Mouse (Mus musculus) liver, embryonic 11.5 days (tissue): ENCODE data around the gene Agbl4. TPM values are rescaled to one million over a fixed set of nuclear protein-coding genes. Genes with fewer than 3 reads are reported as not detected.
A peak's percentile ranks its signal among the peaks of the same experiment; 100 is the strongest.

ENCODE experiments used
- ATAC-seq: fragments of 200-750 bp; cut with Nextera tagmentation; replicated peaks from 2 replicates; pipeline ENCODE4 v1.8.0; 2017; ENCODE audit warnings: moderate number of reproducible peaks, mild to moderate bottlenecking, moderate TSS enrichment, moderate library complexity; ENCODE audit not compliant: low FRiP score
- DNase-seq: peaks from one replicate; pipeline ENCODE4 v3.0.0-alpha.2; 2017; ENCODE audit warnings: low spot score
- H3K27ac ChIP-seq: fragments of 300-500 bp; sonication (generic); 2 replicates; pipeline ENCODE4 v1.5.1; 2014; ENCODE audit warnings: mild to moderate bottlenecking, low read depth, low read length, control low read depth
- H3K27me3 ChIP-seq: fragments of 300-500 bp; sonication (generic); replicated peaks from 2 replicates; pipeline ENCODE4 v1.6.1; 2014; ENCODE audit warnings: low read length, mixed read lengths; ENCODE audit not compliant: control insufficient read depth, insufficient read depth
- H3K36me3 ChIP-seq: fragments of 300-500 bp; sonication (generic); 2 replicates; pipeline ENCODE4 v1.6.1; 2014; ENCODE audit warnings: mild to moderate bottlenecking, low read length, moderate library complexity, mixed read lengths; ENCODE audit not compliant: control insufficient read depth, insufficient read depth
- H3K4me1 ChIP-seq: fragments of 300-500 bp; sonication (generic); replicated peaks from 2 replicates; pipeline ENCODE4 v1.6.1; 2014; ENCODE audit warnings: low read length, mixed read lengths; ENCODE audit not compliant: control insufficient read depth, insufficient read depth
- H3K4me2 ChIP-seq: fragments of 300-500 bp; sonication (generic); 2 replicates; pipeline ENCODE4 v1.6.1; 2014; ENCODE audit warnings: mild to moderate bottlenecking, control low read depth, moderate library complexity
- H3K4me3 ChIP-seq: fragments of 300-500 bp; sonication (generic); 2 replicates; pipeline ENCODE4 v1.5.1; 2014; ENCODE audit warnings: low read depth, low read length, control low read depth
- H3K9ac ChIP-seq: fragments of 300-500 bp; sonication (generic); 2 replicates; pipeline ENCODE4 v1.6.1; 2014; ENCODE audit warnings: low read depth, low read length, control low read depth
- H3K9me3 ChIP-seq: fragments of 300-500 bp; sonication (generic); 2 replicates; pipeline ENCODE4 v1.6.1; 2016; ENCODE audit warnings: low read length, inconsistent platforms, mixed read lengths; ENCODE audit not compliant: control insufficient read depth
- WGBS: fragments of 180-500 bp; shearing (Covaris S2); extraction: QIAGEN DNeasy Blood & Tissue Kit; methylation state at CpG from one replicate; pipeline ENCODE4 v1.1.7; 2014; 5-methylcytosine and 5-hydroxymethylcytosine counted together
- polyA plus RNA-seq: library from polyadenylated mRNA; unstranded; fragments of >200 nt; fragmentation: Nextera tagmentation; extraction: Ambion mirVana; gene quantifications from 2 replicates; pipeline ENCODE4 v1.2.1, GENCODE M21; 2014

The Agbl4 gene
- polyA plus RNA-seq, 1 experiment from 2014 or later, result not detected

GRCm38 (mm10) chr4:111669369-111669768 is 1271.9 kb downstream of the Agbl4 start:
- DNase-seq (no peak), ATAC-seq (peak; percentile 70)
- H3K9ac ChIP-seq, result no peak overlapping the region
- no peaks in the 10 kb centered on the region for H3K36me3 ChIP-seq
- no peaks in the 10 kb centered on the region for H3K27me3 ChIP-seq
- H3K4me2 ChIP-seq, result no peak overlapping the region
- peaks cover 6% of the 10 kb centered on the region; the same call in 1 of the 2 replicates for H3K4me1 ChIP-seq
- H3K4me3 ChIP-seq, result no peak overlapping the region
- WGBS, result 34% methylated on average over 3 of the region's 3 CpGs
- H3K27ac ChIP-seq, result no peak overlapping the region
- H3K9me3 ChIP-seq, result no peaks in the 10 kb centered on the region

GRCm38 (mm10) chr4:111670566-111671421 is 1273.3 kb downstream of the Agbl4 start:
- H3K4me1 ChIP-seq, result peaks cover 5% of the 10 kb centered on the region; the same call in 1 of the 2 replicates
- H3K27me3 ChIP-seq, result no peaks in the 10 kb centered on the region
- no peak overlapping the region for H3K27ac ChIP-seq
- WGBS, result 46% methylated on average over 12 of the region's 12 CpGs
- DNase-seq (no peak), ATAC-seq (no peak)
- no peaks in the 10 kb centered on the region for H3K9me3 ChIP-seq
- H3K9ac ChIP-seq, result no peak overlapping the region
- H3K4me3 ChIP-seq, result no peak overlapping the region
- no peak overlapping the region for H3K4me2 ChIP-seq
- no peaks in the 10 kb centered on the region for H3K36me3 ChIP-seq

- Histone ChIP-seq H3K36me3 (no peaks in the 10 kb centered on the region), H3K4me1 (peaks cover 5% of the 10 kb centered on the region; the same call in 1 of the 2 replicates), H3K4me3 (no peak overlapping the region), H3K9ac (no peak overlapping the region), H3K9me3 (no peaks in the 10 kb centered on the region), H3K4me2 (no peak overlapping the region), H3K27me3 (no peaks in the 10 kb centered on the region), H3K27ac (no peak overlapping the region)
- ATAC-seq, result no peak
- no peak for DNase-seq
- 45% methylated on average over 4 of the region's 4 CpGs for WGBS
Observed at GRCm38 (mm10) chr4:111671440-111671839, 1274.0 kb downstream of the Agbl4 start.

GRCm38 (mm10) chr4:111673904-111674303 is 1276.4 kb downstream of the Agbl4 start:
- Histone ChIP-seq H3K27me3 (no peaks in the 10 kb centered on the region), H3K27ac (no peak overlapping the region), H3K9me3 (no peaks in the 10 kb centered on the region), H3K4me2 (no peak overlapping the region), H3K9ac (no peak overlapping the region), H3K4me3 (no peak overlapping the region), H3K4me1 (peaks cover 5% of the 10 kb centered on the region; the same call in 1 of the 2 replicates), H3K36me3 (no peaks in the 10 kb centered on the region)
- ATAC-seq (no peak), DNase-seq (no peak)

GRCm38 (mm10) chr4:111681926-111682325 is 1284.5 kb downstream of the Agbl4 start:
- ATAC-seq (no peak), DNase-seq (no peak)
- Histone ChIP-seq H3K4me2 (no peak overlapping the region), H3K9ac (no peak overlapping the region), H3K27ac (no peak overlapping the region), H3K4me1 (no peaks in the 10 kb centered on the region), H3K36me3 (no peaks in the 10 kb centered on the region), H3K27me3 (no peaks in the 10 kb centered on the region), H3K4me3 (no peak overlapping the region), H3K9me3 (no peaks in the 10 kb centered on the region)
- WGBS, result 82% methylated on average over 5 of the region's 5 CpGs

- Histone ChIP-seq H3K36me3 (no peaks in the 10 kb centered on the region), H3K4me2 (no peak overlapping the region), H3K9me3 (no peaks in the 10 kb centered on the region), H3K4me1 (no peaks in the 10 kb centered on the region), H3K4me3 (no peak overlapping the region), H3K27me3 (no peaks in the 10 kb centered on the region), H3K27ac (no peak overlapping the region), H3K9ac (no peak overlapping the region)
- WGBS, result 78% methylated on average over 3 of the region's 3 CpGs
- DNase-seq (no peak), ATAC-seq (no peak)
Observed at GRCm38 (mm10) chr4:111682793-111683192, 1285.3 kb downstream of the Agbl4 start.

- Histone ChIP-seq H3K9ac (no peak overlapping the region), H3K27ac (no peak overlapping the region), H3K36me3 (no peaks in the 10 kb centered on the region), H3K4me1 (no peaks in the 10 kb centered on the region), H3K9me3 (no peaks in the 10 kb centered on the region), H3K4me2 (no peak overlapping the region), H3K27me3 (no peaks in the 10 kb centered on the region), H3K4me3 (no peak overlapping the region)
- WGBS, result 82% methylated on average over 5 of the region's 5 CpGs
- DNase-seq (no peak), ATAC-seq (no peak)
Observed at GRCm38 (mm10) chr4:111683843-111684242, 1286.4 kb downstream of the Agbl4 start.

GRCm38 (mm10) chr4:111685951-111686350 is 1288.5 kb downstream of the Agbl4 start:
- no peak overlapping the region for H3K4me2 ChIP-seq
- WGBS, result 65% methylated on average over 2 of the region's 2 CpGs
- DNase-seq (no peak), ATAC-seq (no peak)
- H3K27ac ChIP-seq, result no peak overlapping the region
- no peaks in the 10 kb centered on the region for H3K27me3 ChIP-seq
- no peaks in the 10 kb centered on the region for H3K36me3 ChIP-seq
- H3K4me1 ChIP-seq, result no peaks in the 10 kb centered on the region
- H3K9ac ChIP-seq, result no peak overlapping the region
- no peak overlapping the region for H3K4me3 ChIP-seq
- H3K9me3 ChIP-seq, result no peaks in the 10 kb centered on the region

- H3K27me3 ChIP-seq, result no peaks in the 10 kb centered on the region
- H3K9me3 ChIP-seq, result no peaks in the 10 kb centered on the region
- peak overlapping the region; percentile 44 for H3K4me2 ChIP-seq
- WGBS, result 7% methylated on average over 9 of the region's 9 CpGs
- ATAC-seq (peak; percentile 65; the same call in 1 of the 2 replicates), DNase-seq (no peak)
- no peaks in the 10 kb centered on the region for H3K4me1 ChIP-seq
- no peak overlapping the region for H3K9ac ChIP-seq
- no peak overlapping the region for H3K27ac ChIP-seq
- H3K4me3 ChIP-seq, result peak overlapping the region; percentile 12; the same call in 1 of the 2 replicates
- no peaks in the 10 kb centered on the region for H3K36me3 ChIP-seq
Observed at GRCm38 (mm10) chr4:111686951-111687350, 1289.5 kb downstream of the Agbl4 start.
